Mouse (Mus musculus): ENCODE results near the gene Ugt1a5. TPM values are rescaled to one million over a fixed set of nuclear protein-coding genes. Genes with fewer than 3 reads are reported as not detected.

The Ugt1a5 gene
- total and polyA plus RNA-seq, 2 experiments: 119 to 159 TPM

- H3K36me3 ChIP-seq (ENCODE audit: control insufficient read depth, insufficient read depth, low read length): no peaks in the 10 kb centered on the region
- H3K4me1 ChIP-seq (ENCODE audit: control insufficient read depth, insufficient read depth, low read length): no peaks in the 10 kb centered on the region
- no peak overlapping the region for H3K9ac ChIP-seq (ENCODE audit: low read depth, low read length)
- 67% methylated on average over 7 of the region's 7 CpGs for WGBS
- H3K27me3 ChIP-seq (ENCODE audit: control insufficient read depth, insufficient read depth, low read length): no peaks in the 10 kb centered on the region
- TF ChIP-seq POLR2A (IDR thresholded peaks at IDR 0.05; ENCODE audit: extremely low read depth, insufficient read depth, low read length) (no peak), CTCF (IDR thresholded peaks at IDR 0.05; ENCODE audit: low read depth, low read length) (no peak)
- H3K27ac ChIP-seq (replicated peaks; ENCODE audit: insufficient read depth, low read depth, low read length): no peak overlapping the region
- H3K4me3 ChIP-seq (ENCODE audit: insufficient read depth, low read depth, low read length): no peak overlapping the region
- no peak for DNase-seq (ENCODE audit: extremely low read depth, low read depth, low spot score)
- no peaks in the 10 kb centered on the region for H3K79me2 ChIP-seq (ENCODE audit: control insufficient read depth, insufficient read depth, low read length)
These were observed 66.1 kb downstream of the Ugt1a5 start for GRCm38 (mm10) chr1:88231803-88232499.

- 52% methylated on average over 3 of the region's 3 CpGs for WGBS
- Histone ChIP-seq H3K27ac (replicated peaks; ENCODE audit: insufficient read depth, low read depth, low read length) (no peak overlapping the region), H3K36me3 (ENCODE audit: control insufficient read depth, insufficient read depth, low read length) (no peaks in the 10 kb centered on the region), H3K79me2 (ENCODE audit: control insufficient read depth, insufficient read depth, low read length) (no peaks in the 10 kb centered on the region), H3K4me3 (ENCODE audit: insufficient read depth, low read depth, low read length) (no peak overlapping the region), H3K9ac (ENCODE audit: low read depth, low read length) (no peak overlapping the region), H3K27me3 (ENCODE audit: control insufficient read depth, insufficient read depth, low read length) (no peaks in the 10 kb centered on the region), H3K4me1 (ENCODE audit: control insufficient read depth, insufficient read depth, low read length) (no peaks in the 10 kb centered on the region)
- no peak for DNase-seq (ENCODE audit: extremely low read depth, low read depth, low spot score)
- TF ChIP-seq POLR2A (IDR thresholded peaks at IDR 0.05; ENCODE audit: extremely low read depth, insufficient read depth, low read length) (no peak), CTCF (IDR thresholded peaks at IDR 0.05; ENCODE audit: low read depth, low read length) (no peak)
These were observed 67.0 kb downstream of the Ugt1a5 start for GRCm38 (mm10) chr1:88232664-88233380.

- Histone ChIP-seq H3K79me2 (ENCODE audit: control insufficient read depth, insufficient read depth, low read length) (no peaks in the 10 kb centered on the region), H3K27ac (replicated peaks; ENCODE audit: insufficient read depth, low read depth, low read length) (no peak overlapping the region), H3K4me3 (ENCODE audit: insufficient read depth, low read depth, low read length) (no peak overlapping the region), H3K36me3 (ENCODE audit: control insufficient read depth, insufficient read depth, low read length) (no peaks in the 10 kb centered on the region), H3K27me3 (ENCODE audit: control insufficient read depth, insufficient read depth, low read length) (no peaks in the 10 kb centered on the region), H3K9ac (ENCODE audit: low read depth, low read length) (no peak overlapping the region), H3K4me1 (ENCODE audit: control insufficient read depth, insufficient read depth, low read length) (no peaks in the 10 kb centered on the region)
- WGBS: 71% methylated on average over 14 of the region's 14 CpGs
- TF ChIP-seq CTCF (IDR thresholded peaks at IDR 0.05; ENCODE audit: low read depth, low read length) (no peak), POLR2A (IDR thresholded peaks at IDR 0.05; ENCODE audit: extremely low read depth, insufficient read depth, low read length) (no peak)
- no peak for DNase-seq (ENCODE audit: extremely low read depth, low read depth, low spot score)
These were observed 67.8 kb downstream of the Ugt1a5 start for GRCm38 (mm10) chr1:88233421-88234247.

GRCm38 (mm10) chr1:88234248-88234610, 68.4 kb downstream of the Ugt1a5 start:
- Histone ChIP-seq H3K9ac (ENCODE audit: low read depth, low read length) (no peak overlapping the region), H3K4me1 (ENCODE audit: control insufficient read depth, insufficient read depth, low read length) (no peaks in the 10 kb centered on the region), H3K36me3 (ENCODE audit: control insufficient read depth, insufficient read depth, low read length) (no peaks in the 10 kb centered on the region), H3K27ac (replicated peaks; ENCODE audit: insufficient read depth, low read depth, low read length) (no peak overlapping the region), H3K27me3 (ENCODE audit: control insufficient read depth, insufficient read depth, low read length) (no peaks in the 10 kb centered on the region), H3K79me2 (ENCODE audit: control insufficient read depth, insufficient read depth, low read length) (no peaks in the 10 kb centered on the region), H3K4me3 (ENCODE audit: insufficient read depth, low read depth, low read length) (no peak overlapping the region)
- no peak for DNase-seq (ENCODE audit: extremely low read depth, low read depth, low spot score)
- TF ChIP-seq POLR2A (IDR thresholded peaks at IDR 0.05; ENCODE audit: extremely low read depth, insufficient read depth, low read length) (no peak), CTCF (IDR thresholded peaks at IDR 0.05; ENCODE audit: low read depth, low read length) (no peak)
- WGBS: 69% methylated on average over 4 of the region's 4 CpGs

GRCm38 (mm10) chr1:88234646-88235045, 68.8 kb downstream of the Ugt1a5 start:
- 51% methylated on average over 5 of the region's 5 CpGs for WGBS
- DNase-seq (ENCODE audit: extremely low read depth, low read depth, low spot score): no peak

More at GRCm38 (mm10) chr1:88234646-88235045, 68.8 kb downstream of the Ugt1a5 start:
- H3K27me3 ChIP-seq (ENCODE audit: control insufficient read depth, insufficient read depth, low read length): no peaks in the 10 kb centered on the region
- H3K4me1 ChIP-seq (ENCODE audit: control insufficient read depth, insufficient read depth, low read length): no peaks in the 10 kb centered on the region
- no peak overlapping the region for H3K9ac ChIP-seq (ENCODE audit: low read depth, low read length)
- no peaks in the 10 kb centered on the region for H3K36me3 ChIP-seq (ENCODE audit: control insufficient read depth, insufficient read depth, low read length)
- no peak overlapping the region for H3K4me3 ChIP-seq (ENCODE audit: insufficient read depth, low read depth, low read length)
- no peaks in the 10 kb centered on the region for H3K79me2 ChIP-seq (ENCODE audit: control insufficient read depth, insufficient read depth, low read length)
- no peak for TF ChIP-seq CTCF (IDR thresholded peaks at IDR 0.05; ENCODE audit: low read depth, low read length)
- no peak for TF ChIP-seq POLR2A (IDR thresholded peaks at IDR 0.05; ENCODE audit: extremely low read depth, insufficient read depth, low read length)
- H3K27ac ChIP-seq (replicated peaks; ENCODE audit: insufficient read depth, low read depth, low read length): no peak overlapping the region

Measured in liver, adult 2 months (tissue).